Mouse (Mus musculus): ENCODE results near the gene Prrt4. TPM values are rescaled to one million over a fixed set of nuclear protein-coding genes. Genes with fewer than 3 reads are reported as not detected.
"Not testable (repeated sequence)": the region's sequence is repeated elsewhere in the genome, so short reads cannot be mapped to it uniquely, and the experiment has no call there.

Prrt4 gene
- polyA plus RNA-seq, 1 experiment from 2014 or later: 1.4 TPM

DNA sequence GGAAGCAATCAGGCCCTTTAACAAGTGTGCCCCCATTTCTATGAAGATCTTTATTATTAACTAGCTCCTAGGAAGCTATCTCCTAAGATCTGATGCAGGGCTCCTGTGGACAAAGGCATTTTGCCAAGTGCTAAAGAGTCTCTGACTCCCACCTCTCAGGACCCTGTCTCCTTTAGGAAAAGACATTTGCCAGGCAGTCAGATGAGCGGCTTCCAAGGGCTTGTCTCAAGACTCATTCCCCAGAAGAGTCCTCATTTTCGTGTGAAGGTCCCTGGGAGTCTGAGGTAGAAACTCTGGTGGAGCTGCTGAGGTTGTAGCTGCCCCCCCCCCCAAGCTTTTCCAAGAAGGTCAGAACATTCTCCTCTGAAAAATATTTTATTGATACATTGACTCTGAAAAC lies 10.5 kb downstream of the Prrt4 start:
- H3K36me3 ChIP-seq (ENCODE audit: control insufficient read depth, insufficient read depth, low read length): no peaks in the 10 kb centered on the region
- H3K9ac ChIP-seq (ENCODE audit: low read length): no peak overlapping the region
- H3K4me3 ChIP-seq (ENCODE audit: low read depth, low read length): no peak overlapping the region
- H3K4me2 ChIP-seq (ENCODE audit: low read depth): no peak overlapping the region
- no peak for ATAC-seq (ENCODE audit: insufficient read depth, low FRiP score, low TSS enrichment)
- no peaks in the 10 kb centered on the region for H3K9me3 ChIP-seq (ENCODE audit: control insufficient read depth, low read length)
- peaks cover 38% of the 10 kb centered on the region for H3K27me3 ChIP-seq (ENCODE audit: control insufficient read depth, insufficient read depth, low read length)
- DNase-seq (ENCODE audit: low spot score): no peak
- 58% methylated on average over 2 of the region's 2 CpGs for WGBS
- peaks cover 11% of the 10 kb centered on the region; the same call in 1 of the 2 replicates for H3K4me1 ChIP-seq (ENCODE audit: control insufficient read depth, insufficient read depth, low read length)
- no peak overlapping the region for H3K27ac ChIP-seq (ENCODE audit: low read depth, low read length)

DNA sequence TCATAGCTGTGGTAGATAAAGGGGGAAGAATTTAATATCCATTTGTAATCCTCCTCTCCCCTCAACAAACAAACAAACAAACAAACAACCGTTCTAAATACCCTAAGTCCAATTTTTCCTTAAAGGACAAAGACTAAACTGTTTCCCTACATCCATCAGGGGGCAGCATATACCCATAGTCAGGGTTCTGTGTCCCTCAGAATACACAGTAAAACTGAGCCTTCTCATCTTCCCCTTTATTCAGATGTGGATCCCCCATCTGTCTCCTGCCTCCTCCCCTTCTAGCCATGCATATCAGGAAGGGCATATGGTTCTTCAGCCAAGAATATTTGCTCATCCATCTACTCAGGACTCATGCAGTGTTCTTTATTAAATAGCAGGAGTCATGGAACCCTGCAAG lies 13.2 kb downstream of the Prrt4 start:
- H3K4me2 ChIP-seq (ENCODE audit: low read depth): no peak overlapping the region
- WGBS: 10% methylated on average over 1 of the region's 1 CpGs
- H3K9ac ChIP-seq (ENCODE audit: low read length): no peak overlapping the region
- no peak overlapping the region for H3K4me3 ChIP-seq (ENCODE audit: low read depth, low read length)
- peaks cover 11% of the 10 kb centered on the region; the same call in 1 of the 2 replicates for H3K4me1 ChIP-seq (ENCODE audit: control insufficient read depth, insufficient read depth, low read length)
- H3K9me3 ChIP-seq (ENCODE audit: control insufficient read depth, low read length): no peaks in the 10 kb centered on the region
- H3K27me3 ChIP-seq (ENCODE audit: control insufficient read depth, insufficient read depth, low read length): peaks cover 30% of the 10 kb centered on the region
- no peak overlapping the region for H3K27ac ChIP-seq (ENCODE audit: low read depth, low read length)
- ATAC-seq (ENCODE audit: insufficient read depth, low FRiP score, low TSS enrichment): no peak
- DNase-seq (ENCODE audit: low spot score): peak; percentile 38
- no peaks in the 10 kb centered on the region for H3K36me3 ChIP-seq (ENCODE audit: control insufficient read depth, insufficient read depth, low read length)

DNA sequence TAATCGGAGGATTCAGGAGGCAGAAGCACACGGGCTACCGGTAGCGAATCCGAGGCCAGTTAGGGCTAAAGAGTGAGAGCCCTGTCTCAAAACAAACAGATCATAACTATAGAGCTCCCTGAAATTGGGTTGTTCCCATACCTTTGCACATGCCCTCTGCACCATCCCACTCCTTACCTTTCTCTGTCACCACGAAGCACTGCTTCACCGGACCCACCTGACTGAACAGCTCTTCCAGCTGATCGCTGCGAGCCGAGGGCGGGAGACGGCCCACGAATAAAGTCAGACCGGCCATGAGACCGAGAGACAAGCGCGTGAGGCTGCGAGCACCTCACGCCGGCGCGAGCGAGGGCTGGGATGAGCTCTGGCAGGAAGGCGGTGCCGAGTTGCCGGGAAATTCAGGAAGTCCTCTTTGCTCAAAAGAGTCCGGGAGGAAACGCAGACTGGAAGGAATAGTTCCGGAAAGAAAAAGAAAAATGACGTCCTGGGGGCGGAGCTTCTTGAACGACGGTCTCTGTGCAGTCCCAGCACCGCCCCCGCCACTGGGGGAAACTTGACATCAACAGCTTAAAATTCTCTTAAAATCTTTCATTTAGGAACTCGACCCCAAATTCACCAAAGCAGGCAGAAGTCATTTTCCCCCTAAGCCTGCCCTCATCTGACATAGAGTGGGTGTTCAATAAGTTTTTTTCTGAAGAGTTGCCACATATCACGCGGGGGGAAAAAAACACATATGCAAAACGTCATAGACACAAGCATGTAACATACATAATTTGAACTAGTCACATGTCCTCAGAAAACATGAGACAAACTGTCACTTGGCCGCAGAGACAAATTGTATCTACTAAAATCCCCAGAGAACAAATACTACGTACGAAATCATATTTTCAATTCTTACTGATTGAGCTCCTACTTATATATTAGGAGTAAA lies 14.8 kb downstream of the Prrt4 start, which contains the start of gene Rbm28:
TSS of gene Rbm28 (minus strand) at position 693 of the 931 bp plus-strand sequence.
- no peaks in the 10 kb centered on the region for H3K36me3 ChIP-seq (ENCODE audit: control insufficient read depth, insufficient read depth, low read length)
- peak within 1 kb of the TSS; percentile 75 for H3K4me2 ChIP-seq (ENCODE audit: low read depth)
- H3K9me3 ChIP-seq (ENCODE audit: control insufficient read depth, low read length): no peaks in the 10 kb centered on the region
- H3K27me3 ChIP-seq (ENCODE audit: control insufficient read depth, insufficient read depth, low read length): peaks cover 19% of the 10 kb centered on the region
- ATAC-seq (ENCODE audit: insufficient read depth, low FRiP score, low TSS enrichment): peak; percentile 72; the same call in 1 of the 2 replicates
- H3K9ac ChIP-seq (ENCODE audit: low read length): peak within 1 kb of the TSS; percentile 49
- H3K4me1 ChIP-seq (ENCODE audit: control insufficient read depth, insufficient read depth, low read length): 0 out of 2 replicates have a peak, but pooled peaks cover 3% of the 10 kb centered on the region
- H3K27ac ChIP-seq (ENCODE audit: low read depth, low read length): no peak within 1 kb of the TSS
- DNase-seq (ENCODE audit: low spot score): peak; percentile 86
- 8% methylated on average over 42 of the region's 42 CpGs for WGBS
- H3K4me3 ChIP-seq (ENCODE audit: low read depth, low read length): peak within 1 kb of the TSS; percentile 60

DNA sequence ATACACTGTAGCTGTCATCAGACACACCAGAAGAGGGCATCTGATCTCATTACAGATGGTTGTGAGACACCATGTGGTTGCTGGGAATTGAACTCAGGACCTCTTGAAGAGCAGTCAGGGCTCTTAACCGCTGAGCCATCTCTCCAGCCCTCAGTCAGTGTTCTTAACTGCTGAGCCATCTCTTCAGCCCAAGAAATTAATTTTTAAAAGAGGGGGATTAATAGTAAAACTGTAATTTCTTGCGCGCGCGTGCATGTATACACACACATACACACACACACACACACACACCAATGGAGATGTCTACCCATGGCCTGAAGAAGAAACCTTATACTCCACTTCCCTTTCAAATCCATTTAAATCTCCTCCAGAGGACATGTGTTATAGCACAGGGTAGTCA lies 18.1 kb downstream of the Prrt4 start:
- 96% methylated on average over 5 of the region's 5 CpGs for WGBS
- H3K27me3 ChIP-seq (ENCODE audit: control insufficient read depth, insufficient read depth, low read length); H3K36me3 ChIP-seq (ENCODE audit: control insufficient read depth, insufficient read depth, low read length); H3K9me3 ChIP-seq (ENCODE audit: control insufficient read depth, low read length); H3K4me2 ChIP-seq (ENCODE audit: low read depth); H3K4me1 ChIP-seq (ENCODE audit: control insufficient read depth, insufficient read depth, low read length); DNase-seq (ENCODE audit: low spot score); ATAC-seq (ENCODE audit: insufficient read depth, low FRiP score, low TSS enrichment); H3K27ac ChIP-seq (ENCODE audit: low read depth, low read length); H3K4me3 ChIP-seq (ENCODE audit: low read depth, low read length); H3K9ac ChIP-seq (ENCODE audit: low read length): not testable (repeated sequence)

DNA sequence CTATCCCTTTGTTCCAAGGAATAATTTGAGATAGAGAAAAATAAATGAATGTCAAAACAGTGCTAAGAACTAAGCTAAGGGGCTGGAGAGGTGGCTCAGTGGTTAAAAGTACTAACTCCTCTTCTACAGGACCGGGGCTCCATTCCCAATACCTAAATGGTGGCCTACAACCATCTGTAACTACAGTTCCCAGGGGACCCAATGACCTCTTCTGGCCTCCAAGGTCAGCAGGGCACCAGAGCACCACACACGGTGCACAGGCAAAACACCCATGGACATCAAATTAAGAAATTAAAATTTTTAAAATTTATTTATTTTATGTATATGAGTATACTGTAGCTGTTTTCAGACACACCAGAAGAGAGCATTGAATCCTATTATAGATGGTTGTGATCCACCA lies 18.6 kb downstream of the Prrt4 start:
- Histone ChIP-seq H3K4me1 (ENCODE audit: control insufficient read depth, insufficient read depth, low read length) (0 out of 2 replicates have a peak, but pooled peaks cover 3% of the 10 kb centered on the region), H3K4me3 (ENCODE audit: low read depth, low read length) (no peak overlapping the region), H3K27ac (ENCODE audit: low read depth, low read length) (no peak overlapping the region), H3K36me3 (ENCODE audit: control insufficient read depth, insufficient read depth, low read length) (peaks cover 3% of the 10 kb centered on the region; the same call in 1 of the 2 replicates), H3K27me3 (ENCODE audit: control insufficient read depth, insufficient read depth, low read length) (no peaks in the 10 kb centered on the region), H3K9ac (ENCODE audit: low read length) (no peak overlapping the region), H3K9me3 (ENCODE audit: control insufficient read depth, low read length) (no peaks in the 10 kb centered on the region), H3K4me2 (ENCODE audit: low read depth) (no peak overlapping the region)
- ATAC-seq (ENCODE audit: insufficient read depth, low FRiP score, low TSS enrichment) (no peak), DNase-seq (ENCODE audit: low spot score) (no peak)
- 83% methylated on average over 2 of the region's 2 CpGs for whole genome bisulfite sequencing

DNA sequence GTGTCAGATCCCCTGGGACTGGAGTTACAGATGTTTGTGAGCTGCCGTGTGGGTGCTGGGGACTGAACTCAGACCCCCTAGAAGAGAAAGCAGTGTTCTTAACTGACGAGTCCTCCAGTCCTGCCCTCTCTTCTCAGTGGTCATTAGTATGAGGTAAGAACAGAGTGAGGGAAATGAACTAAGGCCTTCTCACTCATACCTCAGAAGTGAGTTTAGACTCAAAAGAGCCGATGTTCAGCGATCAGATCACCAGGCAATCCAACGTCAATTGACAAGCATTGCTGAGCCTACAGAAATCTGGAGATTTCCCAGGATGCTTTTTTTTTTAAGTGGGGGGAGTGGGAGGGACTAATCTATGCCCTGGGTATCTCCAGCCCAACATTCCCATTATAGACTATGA lies 23.1 kb downstream of the Prrt4 start:
- Histone ChIP-seq H3K4me1 (ENCODE audit: control insufficient read depth, insufficient read depth, low read length) (no peaks in the 10 kb centered on the region), H3K4me2 (ENCODE audit: low read depth) (no peak overlapping the region), H3K9ac (ENCODE audit: low read length) (no peak overlapping the region), H3K36me3 (ENCODE audit: control insufficient read depth, insufficient read depth, low read length) (peaks cover 10% of the 10 kb centered on the region), H3K9me3 (ENCODE audit: control insufficient read depth, low read length) (no peaks in the 10 kb centered on the region), H3K27me3 (ENCODE audit: control insufficient read depth, insufficient read depth, low read length) (no peaks in the 10 kb centered on the region), H3K27ac (ENCODE audit: low read depth, low read length) (no peak overlapping the region), H3K4me3 (ENCODE audit: low read depth, low read length) (no peak overlapping the region)
- ATAC-seq (ENCODE audit: insufficient read depth, low FRiP score, low TSS enrichment) (no peak), DNase-seq (ENCODE audit: low spot score) (no peak)
- 91% methylated on average over 5 of the region's 5 CpGs for WGBS

DNA sequence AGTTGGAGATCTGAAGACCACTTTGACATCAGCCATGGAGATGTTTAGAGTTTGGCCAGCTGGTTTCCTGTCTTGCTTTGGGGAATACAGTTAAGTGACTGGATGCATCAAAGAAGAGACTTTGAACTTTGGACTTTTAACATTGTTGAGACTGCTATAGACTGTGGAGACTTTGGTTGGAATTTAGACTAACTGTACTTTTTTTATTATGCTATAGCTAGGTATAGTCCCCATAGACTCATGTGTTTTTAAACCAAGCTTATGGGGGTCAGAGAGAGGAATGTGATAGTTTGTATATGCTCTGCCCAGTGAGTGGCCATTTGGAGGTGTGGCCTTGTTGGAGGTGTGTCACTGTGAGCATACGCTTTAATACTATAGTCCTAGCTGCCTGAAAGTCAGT lies 29.4 kb downstream of the Prrt4 start:
- 97% methylated on average over 1 of the region's 1 CpGs for WGBS

DNA sequence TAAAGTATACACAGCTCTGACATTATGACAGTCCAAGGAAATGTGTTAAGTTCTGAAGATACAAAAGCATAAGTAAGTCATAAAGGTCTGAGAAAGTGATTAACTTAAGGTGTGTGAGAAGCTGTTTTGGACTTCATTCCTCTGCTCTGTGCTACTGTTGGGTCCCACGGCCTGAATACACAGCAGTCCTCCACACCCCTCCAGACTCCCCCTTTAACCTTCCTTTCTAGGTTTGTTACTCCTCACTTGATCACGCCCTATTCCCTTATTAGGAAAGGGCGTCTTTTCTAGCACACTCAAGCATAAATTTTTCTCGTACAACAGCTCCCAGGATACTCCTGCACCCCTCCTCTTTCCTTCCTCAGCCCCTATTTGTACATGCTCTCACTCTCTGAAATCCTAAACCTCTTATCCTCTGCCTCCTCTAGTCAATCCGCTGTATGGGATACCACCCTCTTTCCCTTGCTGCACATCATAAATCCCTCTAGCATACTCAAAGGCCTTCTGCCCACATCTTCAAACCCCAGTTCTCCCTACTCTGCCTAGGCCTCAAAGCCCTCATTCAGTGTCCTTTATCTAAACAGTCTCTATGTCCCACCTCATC lies 31.9 kb downstream of the Prrt4 start:
- no peak overlapping the region for H3K27ac ChIP-seq (ENCODE audit: low read depth, low read length)
- H3K27me3 ChIP-seq (ENCODE audit: control insufficient read depth, insufficient read depth, low read length): no peaks in the 10 kb centered on the region
- no peak overlapping the region for H3K9ac ChIP-seq (ENCODE audit: low read length)
- DNase-seq (ENCODE audit: low spot score): no peak
- H3K4me1 ChIP-seq (ENCODE audit: control insufficient read depth, insufficient read depth, low read length): no peaks in the 10 kb centered on the region
- H3K4me3 ChIP-seq (ENCODE audit: low read depth, low read length): no peak overlapping the region
- H3K36me3 ChIP-seq (ENCODE audit: control insufficient read depth, insufficient read depth, low read length): peaks cover 2% of the 10 kb centered on the region; the same call in 1 of the 2 replicates
- H3K9me3 ChIP-seq (ENCODE audit: control insufficient read depth, low read length): no peaks in the 10 kb centered on the region
- no peak overlapping the region for H3K4me2 ChIP-seq (ENCODE audit: low read depth)
- no peak for ATAC-seq (ENCODE audit: insufficient read depth, low FRiP score, low TSS enrichment)
- WGBS: 85% methylated on average over 5 of the region's 5 CpGs

More for the DNA sequence above, 29.4 kb downstream of the Prrt4 start:
- DNase-seq (ENCODE audit: low spot score) (no peak), ATAC-seq (ENCODE audit: insufficient read depth, low FRiP score, low TSS enrichment) (no peak)
- H3K27ac ChIP-seq (ENCODE audit: low read depth, low read length): no peak overlapping the region
- H3K27me3 ChIP-seq (ENCODE audit: control insufficient read depth, insufficient read depth, low read length): no peaks in the 10 kb centered on the region
- no peak overlapping the region for H3K9ac ChIP-seq (ENCODE audit: low read length)
- peaks cover 6% of the 10 kb centered on the region for H3K36me3 ChIP-seq (ENCODE audit: control insufficient read depth, insufficient read depth, low read length)
- no peak overlapping the region for H3K4me3 ChIP-seq (ENCODE audit: low read depth, low read length)
- H3K9me3 ChIP-seq (ENCODE audit: control insufficient read depth, low read length): no peaks in the 10 kb centered on the region
- no peak overlapping the region for H3K4me2 ChIP-seq (ENCODE audit: low read depth)
- no peaks in the 10 kb centered on the region for H3K4me1 ChIP-seq (ENCODE audit: control insufficient read depth, insufficient read depth, low read length)
